Mouse (Mus musculus): ENCODE results near the gene Pgam5. TPM values are rescaled to one million over a fixed set of nuclear protein-coding genes. Genes with fewer than 3 reads are reported as not detected.
A peak's percentile ranks its signal among the peaks of the same experiment; 100 is the strongest.

The Pgam5 gene
- total RNA-seq, 4 experiments from 2014 or later: 25.4 to 30.6 (median 28.3) TPM

DNA sequence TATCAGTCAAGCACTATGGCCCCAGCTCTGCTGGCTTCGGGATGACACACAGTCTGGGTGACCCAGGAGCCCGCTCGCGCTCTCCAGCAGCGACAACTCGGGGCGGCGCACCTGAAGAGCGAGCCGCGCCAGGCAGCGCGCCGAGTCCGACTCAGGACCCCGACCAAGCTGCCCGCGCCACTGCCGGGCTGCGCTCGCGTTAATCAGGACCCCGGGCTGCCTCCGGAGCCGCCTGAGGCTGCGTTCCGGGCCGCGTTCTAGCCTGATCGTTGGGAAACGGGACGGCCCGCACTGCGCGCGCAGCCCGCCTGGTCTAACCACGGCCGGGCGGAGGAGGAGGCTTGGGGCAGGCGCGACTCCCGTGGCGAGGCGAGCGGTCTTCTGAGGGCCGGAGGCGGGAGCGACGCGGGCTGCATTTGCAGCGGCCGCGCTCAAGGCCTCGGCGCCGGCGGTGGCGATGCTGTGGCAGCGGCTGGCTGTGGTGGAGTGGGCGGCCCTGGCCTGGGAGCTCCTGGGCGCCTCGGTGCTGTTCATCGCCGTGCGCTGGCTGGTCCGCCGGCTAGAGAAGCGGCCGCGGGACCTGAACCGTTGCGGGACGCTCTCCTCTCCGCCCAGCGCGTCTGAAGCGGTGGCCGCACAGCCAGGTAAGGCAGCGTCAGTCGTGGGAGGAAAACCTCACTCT, 38.8 kb downstream of the Pgam5 start, which contains the start of gene Ankle2:
Gene Ankle2, plus strand, starts transcription at position 225 of the 682 bp plus-strand sequence.
- peak; percentile 87 to 89 for DNase-seq (ENCODE audit: low spot score in 2 of 2)

DNA sequence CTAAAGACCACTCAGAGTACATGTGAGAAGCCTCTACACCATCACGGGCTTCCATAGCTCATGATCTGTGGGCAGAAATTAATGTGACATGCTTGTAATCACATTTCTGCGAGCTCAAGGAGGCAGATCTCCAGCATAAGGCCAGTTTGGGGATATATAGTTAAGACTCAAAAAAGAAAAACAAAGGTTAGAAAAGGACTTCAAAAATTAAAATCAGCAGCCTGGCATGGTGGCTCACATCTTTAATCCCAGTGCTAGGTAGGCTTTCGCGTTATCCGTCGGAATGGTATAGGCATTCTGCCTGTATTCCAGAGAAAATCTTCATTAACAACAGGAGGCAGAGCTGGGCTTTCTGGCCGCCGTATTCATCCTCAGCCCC, 39.3 kb downstream of the Pgam5 start:
- DNase-seq (ENCODE audit: low spot score in 2 of 2): no peak

DNA sequence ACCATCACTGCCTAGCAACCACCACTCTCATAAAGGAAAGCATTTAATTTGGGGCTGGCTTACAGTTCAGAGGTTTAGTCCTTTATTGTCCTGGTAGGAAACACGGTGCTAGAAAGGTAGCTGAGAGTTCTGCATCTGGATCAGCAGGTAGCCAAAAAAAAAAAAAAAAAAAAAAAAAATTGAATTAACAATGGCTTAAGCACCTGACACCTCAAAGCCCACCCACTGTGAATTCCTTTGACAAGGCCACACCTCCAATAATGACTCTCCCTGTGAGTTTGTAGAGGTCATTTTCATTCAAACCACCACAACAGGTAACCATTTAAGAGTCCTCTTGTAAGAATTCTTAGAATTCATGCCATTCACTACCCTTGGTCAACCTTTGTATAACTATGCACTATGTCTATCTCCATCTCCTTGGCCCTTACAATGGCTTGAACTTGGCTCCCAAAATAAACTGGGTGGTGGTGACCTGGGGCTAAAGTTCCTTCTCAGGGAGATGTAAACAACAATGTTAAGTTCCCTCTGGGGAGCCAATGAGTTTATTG, 42.3 kb downstream of the Pgam5 start:
- no peak for DNase-seq (ENCODE audit: low spot score in 2 of 2)

DNA sequence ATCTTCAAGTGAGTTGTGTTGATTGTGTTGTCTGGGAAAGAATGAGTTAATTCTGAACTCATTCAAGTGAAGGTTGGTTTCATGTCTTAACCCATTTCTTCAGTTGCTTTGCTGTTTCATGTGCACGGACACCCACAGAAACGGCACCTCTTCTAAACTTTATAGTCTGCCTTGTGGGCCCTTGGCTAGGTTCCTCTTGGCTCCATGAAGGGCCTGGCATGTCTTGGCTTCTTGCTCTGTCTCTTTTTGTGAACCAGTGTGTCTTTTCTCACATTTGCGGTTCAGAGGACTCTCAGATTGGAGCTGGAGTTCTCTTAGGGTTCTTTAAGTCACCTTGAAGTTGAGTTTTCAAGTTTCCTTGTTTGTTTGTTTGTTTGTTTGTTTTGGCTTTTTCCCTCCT, 44.7 kb downstream of the Pgam5 start:
- DNase-seq (ENCODE audit: low spot score in 2 of 2): no peak

DNA sequence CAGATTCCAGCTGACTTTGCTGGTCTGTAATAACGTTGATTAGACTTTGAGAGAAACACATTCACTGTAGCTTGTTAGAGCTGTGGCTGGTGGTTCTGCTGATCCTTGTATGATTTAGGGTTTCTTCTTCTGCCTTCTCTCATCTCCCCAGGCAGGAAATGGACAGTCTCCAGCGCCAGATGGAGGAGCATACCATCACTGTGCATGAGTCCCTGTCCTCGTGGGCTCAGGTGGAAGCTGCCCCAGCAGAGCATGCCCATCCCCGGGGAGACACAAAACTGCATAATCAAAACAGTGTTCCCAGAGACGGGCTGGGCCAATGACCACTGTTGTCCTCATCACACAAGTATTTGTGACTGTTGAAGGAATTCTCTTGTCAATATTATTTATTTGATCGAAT, 47.0 kb downstream of the Pgam5 start:
- DNase-seq (ENCODE audit: low spot score in 2 of 2): no peak

DNA sequence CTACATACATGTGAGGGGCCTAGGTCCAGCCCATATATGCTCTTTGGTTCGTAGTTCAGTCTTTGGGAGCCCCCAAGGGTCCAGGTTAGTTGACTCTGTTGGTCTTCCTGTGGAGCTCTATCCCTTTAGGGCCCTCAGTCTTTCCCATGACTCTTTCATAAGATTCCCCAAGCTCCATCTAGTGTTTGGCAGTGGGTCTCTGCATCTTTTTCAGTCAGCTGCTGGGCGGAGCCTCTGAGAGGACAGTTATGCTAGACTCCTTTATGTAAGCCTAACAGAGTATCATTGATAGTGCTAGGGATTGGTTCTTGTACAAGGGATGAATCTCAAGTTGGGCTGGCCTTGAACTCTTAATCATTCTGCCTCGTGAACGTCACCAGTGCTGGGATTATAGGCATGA, 49.4 kb downstream of the Pgam5 start:
- DNase-seq (ENCODE audit: low spot score in 2 of 2): no peak

DNA sequence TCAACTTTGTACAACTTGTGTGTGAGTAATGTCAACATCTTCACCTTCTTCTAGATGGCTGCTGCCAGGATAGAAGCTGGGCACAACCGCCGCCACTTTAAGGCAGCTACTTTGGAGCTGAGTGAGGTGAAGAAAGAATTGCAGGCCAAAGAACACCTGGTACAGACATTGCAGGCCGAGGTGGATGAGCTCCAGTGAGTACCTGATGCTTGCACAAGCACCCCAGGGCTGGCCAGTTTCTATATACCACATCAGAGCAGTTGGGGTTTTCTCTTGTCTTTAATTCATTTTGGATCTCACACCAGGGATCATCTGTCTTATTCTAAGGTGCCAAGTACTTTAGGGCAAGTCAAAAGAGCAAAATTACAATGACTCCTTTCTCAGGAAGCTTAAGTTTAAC, 52.9 kb downstream of the Pgam5 start:
- DNase-seq (ENCODE audit: low spot score in 2 of 2): no peak

DNA sequence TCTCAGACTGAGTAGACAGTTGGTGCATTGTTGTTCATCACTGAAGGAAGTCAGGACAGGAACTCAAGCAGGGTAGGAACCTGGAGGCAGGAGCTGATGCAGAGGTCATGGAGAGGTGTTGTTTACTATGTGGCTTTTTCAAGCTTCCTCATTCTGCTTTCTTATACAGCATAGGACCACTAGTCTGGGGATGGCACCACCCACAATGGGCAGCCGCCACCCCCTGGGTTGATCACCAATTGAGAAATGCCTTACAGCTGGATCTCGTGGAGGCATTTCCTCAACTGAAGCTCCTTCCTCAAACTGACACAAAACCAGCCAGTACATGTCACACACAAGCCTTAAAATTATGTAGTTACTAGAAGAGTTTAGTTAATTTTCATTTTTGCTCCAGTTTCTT, 58.4 kb downstream of the Pgam5 start:
- DNase-seq (ENCODE audit: low spot score in 2 of 2): no peak

Other genes with a start within 250 kb of the Pgam5 start
- 1 to 10 TPM in 3 of 4 experiments, under 1 TPM in 1; 0.65 to 2.5 (median 1.8) TPM for gene Gm17655, start 197.4 kb downstream of the Pgam5 start, total RNA-seq (2022)
- under 1 TPM; 0.27 to 0.49 (median 0.34) TPM for gene Gm35315, start 175.5 kb downstream of the Pgam5 start, total RNA-seq (2022)
- not detected for gene Plcxd1, start 169.9 kb downstream of the Pgam5 start, total RNA-seq (2022)
- gene Gtpbp6, start 161.7 kb downstream of the Pgam5 start, total RNA-seq (2022): 10 to 100 TPM; 10.9 to 20.6 (median 13.5) TPM
- gene Zfp605, start 159.8 kb downstream of the Pgam5 start, total RNA-seq (2022): 1 to 10 TPM; 3.5 to 5.4 (median 4.3) TPM
- gene Chfr, start 134.1 kb downstream of the Pgam5 start, total RNA-seq (2022): 10 to 100 TPM in 3 of 4 experiments, 1 to 10 TPM in 1; 9.0 to 12.7 (median 12.0) TPM
- gene Golga3, start 93.2 kb downstream of the Pgam5 start, total RNA-seq (2022): 10 to 100 TPM; 44.1 to 52.7 (median 50.0) TPM
- gene Ankle2, start 38.9 kb downstream of the Pgam5 start, total RNA-seq (2022): 10 to 100 TPM; 30.9 to 39.7 (median 33.5) TPM
- 10 to 100 TPM; 38.1 to 54.8 (median 44.5) TPM for gene Pxmp2, start 16.3 kb upstream of the Pgam5 start, total RNA-seq (2022)
- 1 to 10 TPM in 3 of 4 experiments, under 1 TPM in 1; 0.99 to 2.5 (median 1.5) TPM for gene Pole, start 16.4 kb upstream of the Pgam5 start, total RNA-seq (2022)
- not detected for gene P2rx2, start 73.3 kb upstream of the Pgam5 start, total RNA-seq (2022)
- gene Lrcol1, start 74.8 kb upstream of the Pgam5 start, total RNA-seq (2022): not detected
- gene Fbrsl1, start 178.6 kb upstream of the Pgam5 start, total RNA-seq (2022): 10 to 100 TPM; 27.3 to 40.0 (median 33.9) TPM